Mouse (Mus musculus): Measurements from ENCODE around the gene Plpp3.

GRCm38 (mm10) chr4:105156281-105156680, 866 bp upstream of the Plpp3 start:
- TF ChIP-seq GATA1 (IDR thresholded peaks at IDR 0.05; ENCODE audit: borderline replicate concordance, low read length) = no peak
- no peak for TF ChIP-seq FLI1 (IDR thresholded peaks at IDR 0.05; ENCODE audit: low read length)
